Mouse (Mus musculus) lung, postnatal 14 days (tissue): ENCODE results near the gene Ppp1r11.
"Not testable (repeated sequence)": the region's sequence is repeated elsewhere in the genome, so short reads cannot be mapped to it uniquely, and the experiment has no call there.

Source experiments
- DNase-seq: peaks from one replicate; pipeline ENCODE4 v3.0.0; 2021

Ppp1r11 gene

GRCm38 (mm10) chr17:36950981-36951947 is at the start of gene Ppp1r11:
TSS of gene Ppp1r11 (minus strand) at chr17:36951741.
- peak; percentile 96 for DNase-seq

- DNase-seq: no peak
Measured at GRCm38 (mm10) chr17:37000863-37001262, 49.3 kb upstream of the Ppp1r11 start, which contains the start of gene Zfp57. TSS of gene Zfp57 (plus strand) at chr17:37001163.

GRCm38 (mm10) chr17:36998477-36998876 is 46.9 kb upstream of the Ppp1r11 start:
- no peak for DNase-seq

- peak; percentile 94 for DNase-seq
Measured at GRCm38 (mm10) chr17:36997033-36997735, 45.6 kb upstream of the Ppp1r11 start.

GRCm38 (mm10) chr17:36995448-36995847 is 43.9 kb upstream of the Ppp1r11 start:
- no peak for DNase-seq

GRCm38 (mm10) chr17:36994528-36994927 is 43.0 kb upstream of the Ppp1r11 start:
- no peak for DNase-seq

GRCm38 (mm10) chr17:36993770-36994325 is 42.3 kb upstream of the Ppp1r11 start:
- no peak for DNase-seq

GRCm38 (mm10) chr17:36992336-36993104 is 41.0 kb upstream of the Ppp1r11 start:
- no peak for DNase-seq

- not testable (repeated sequence) for DNase-seq
Measured at GRCm38 (mm10) chr17:36990630-36991029, 39.1 kb upstream of the Ppp1r11 start.

GRCm38 (mm10) chr17:36989437-36989836 is 37.9 kb upstream of the Ppp1r11 start, which contains the start of gene H2-M5:
TSS of gene H2-M5 (minus strand) at chr17:36989537.
- DNase-seq: no peak

GRCm38 (mm10) chr17:36988475-36988874 is 36.9 kb upstream of the Ppp1r11 start:
- no peak for DNase-seq

- DNase-seq: no peak
Measured at GRCm38 (mm10) chr17:36982253-36983155, 31.0 kb upstream of the Ppp1r11 start.

- no peak for DNase-seq
Measured at GRCm38 (mm10) chr17:36981845-36982244, 30.3 kb upstream of the Ppp1r11 start.

- DNase-seq: peak; percentile 18
Measured at GRCm38 (mm10) chr17:36981221-36981813, 29.8 kb upstream of the Ppp1r11 start, which contains the start of gene 2410137M14Rik. TSS of gene 2410137M14Rik (minus strand) at chr17:36981237.

- DNase-seq: no peak
Measured at GRCm38 (mm10) chr17:36973271-36973787, 21.8 kb upstream of the Ppp1r11 start.

- no peak for DNase-seq
Measured at GRCm38 (mm10) chr17:36972791-36973190, 21.2 kb upstream of the Ppp1r11 start.

GRCm38 (mm10) chr17:36971172-36971850 is 19.8 kb upstream of the Ppp1r11 start:
- no peak for DNase-seq

GRCm38 (mm10) chr17:36970316-36970890 is 18.9 kb upstream of the Ppp1r11 start:
- DNase-seq: no peak

GRCm38 (mm10) chr17:36966875-36967274 is 15.3 kb upstream of the Ppp1r11 start:
- DNase-seq: no peak

GRCm38 (mm10) chr17:36961125-36961524 is 9.6 kb upstream of the Ppp1r11 start:
- no peak for DNase-seq
